In the genomic region with DNA sequence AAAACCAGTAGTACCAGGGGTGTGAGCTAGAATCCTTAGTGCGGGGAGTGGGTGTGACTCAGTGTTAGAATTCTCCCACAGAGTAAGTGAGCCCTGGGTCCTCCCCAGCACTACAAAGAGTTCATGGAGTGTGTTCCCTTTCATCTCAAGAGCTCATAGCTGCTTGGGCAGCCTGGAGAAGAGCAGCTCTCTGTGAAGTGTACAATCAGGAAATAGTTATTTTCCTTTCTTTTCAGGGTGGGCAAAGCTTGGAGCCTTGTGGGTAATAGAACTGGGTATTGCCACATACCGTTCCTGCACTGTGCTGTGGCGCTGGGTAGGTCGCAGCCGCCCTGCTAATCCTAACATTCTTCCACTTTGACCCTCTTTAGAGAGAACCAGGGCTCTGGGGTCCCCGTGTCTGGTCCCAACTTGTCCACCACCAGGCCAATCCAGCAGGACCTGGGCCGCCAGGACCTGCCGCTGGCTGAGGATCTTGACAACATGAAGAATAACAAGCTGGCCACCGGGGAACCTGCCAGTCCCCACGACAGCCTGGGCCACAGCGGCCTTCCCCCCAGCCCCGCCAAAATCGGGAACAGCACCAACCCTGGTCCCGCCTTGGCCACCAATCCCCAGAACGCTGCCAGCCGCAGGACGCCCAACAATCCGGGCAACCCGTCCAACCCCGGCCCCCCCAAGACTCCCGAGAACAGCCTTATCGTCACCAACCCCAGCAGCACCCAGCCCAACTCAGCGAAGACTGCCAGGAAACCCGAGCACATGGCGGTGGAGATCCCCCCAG, we compare ENCODE assay signal across 20 mouse cellular contexts.
DNase-seq lines count a peak whose midpoint lies in the region; ATAC-seq and TF ChIP-seq lines count a peak whose summit lies in the region.
"Had no signal": no experiment of that assay in that cellular context is flagged by ENCODE, and none has a peak within 500 bp of the region (broad histone marks: within the 10 kb centered on the region; RNA-seq: fewer than 3 reads in every experiment).

No protein-coding gene starts in this region.

- no peaks in the 10 kb centered on the region for H3K9me3 ChIP-seq in E14TG2a.4 (ENCODE audit: low read length)
- no peaks in the 10 kb centered on the region for H3K9me3 ChIP-seq in hindbrain, embryonic 12.5 days (replicated peaks)
- H3K9me3 ChIP-seq: hindbrain, embryonic 10.5 days had no signal

- H3K27me3 ChIP-seq in E14TG2a.4 (ENCODE audit: insufficient read depth, low read length) = peaks cover 24% of the 10 kb centered on the region; the same call in 1 of the 2 replicates
- H3K27me3 ChIP-seq in hindbrain, embryonic 12.5 days = 0 out of 2 replicates have a peak, but pooled peaks cover under 1% of the 10 kb centered on the region

- peaks cover 46% of the 10 kb centered on the region for H3K4me1 ChIP-seq in E14TG2a.4 (replicated peaks; ENCODE audit: low read depth, low read length)
- 0 out of 2 replicates have a peak, but pooled peaks cover 3% of the 10 kb centered on the region for H3K4me1 ChIP-seq in hindbrain, embryonic 12.5 days

- TF ChIP-seq CTCF in E14TG2a.4 (conservative IDR thresholded peaks at IDR 0.05; ENCODE audit: low read length) = no peak

- DNase-seq in cerebellum, postnatal 4 days (ENCODE audit: low spot score in 2 of 2) = no peak
- peak; percentile 72 to 77 for DNase-seq in cerebellum, adult 18-20 months
- DNase-seq in cerebellum, postnatal 25 days = peak; percentile 72 to 77
- DNase-seq in urinary bladder, adult 2 months (ENCODE audit: low spot score) = no peak
- DNase-seq: embryo, embryonic 11 days; gastrocnemius, postnatal 10 days; kidney, adult 11 months; kidney, postnatal 10 days; right cerebral cortex, postnatal 14 days; spleen, adult 18-20 months; thymus, adult 18-20 months; thymus, postnatal 4 days had no signal

- H3K4me2 ChIP-seq in hindbrain, embryonic 12.5 days (replicated peaks) = no peak overlapping the region
- H3K4me2 ChIP-seq: liver, embryonic 11.5 days had no signal

- no peak overlapping the region for H3K27ac ChIP-seq in hindbrain, embryonic 12.5 days
- H3K27ac ChIP-seq: hindbrain, embryonic 10.5 days; layer of hippocampus, adult 2 months had no signal

- 81% methylated on average over 25 of the region's 25 CpGs for WGBS in hindbrain, embryonic 12.5 days

- no peak overlapping the region for H3K9ac ChIP-seq in hindbrain, embryonic 12.5 days

- H3K36me3 ChIP-seq in E14TG2a.4 (ENCODE audit: insufficient read depth, low read length) = peaks cover 3% of the 10 kb centered on the region
- peaks cover 32% of the 10 kb centered on the region for H3K36me3 ChIP-seq in hindbrain, embryonic 12.5 days

- ATAC-seq in cerebellum, adult (ENCODE audit: insufficient number of reproducible peaks, low FRiP score, low TSS enrichment) = peak; percentile 28; the same call in 1 of the 2 replicates
- ATAC-seq in CD4-positive, CD25-positive, alpha-beta regulatory T cell, adult 4 months = no peak
- no peak for ATAC-seq in hindbrain, embryonic 12.5 days (ENCODE audit: low FRiP score)
- ATAC-seq: midbrain, embryonic 16.5 days had no signal

- peak overlapping the region; percentile 69 for H3K4me3 ChIP-seq in E14TG2a.4 (replicated peaks; ENCODE audit: low read length)
- no peak overlapping the region for H3K4me3 ChIP-seq in hindbrain, embryonic 12.5 days
- H3K4me3 ChIP-seq: hindbrain, embryonic 10.5 days; layer of hippocampus, adult 2 months had no signal

Comparison
In these comparisons a context has a peak if more than half of its experiments do, and no peak if none do; other contexts are left out.
1. DNase-seq: peak in cerebellum, adult 18-20 months (2 of 2) and cerebellum, postnatal 25 days (2 of 2); none in cerebellum, postnatal 4 days (0 of 2) and urinary bladder, adult 2 months (single experiment).